ENCODE assay signal across 8 mouse cellular contexts in the genomic region with DNA sequence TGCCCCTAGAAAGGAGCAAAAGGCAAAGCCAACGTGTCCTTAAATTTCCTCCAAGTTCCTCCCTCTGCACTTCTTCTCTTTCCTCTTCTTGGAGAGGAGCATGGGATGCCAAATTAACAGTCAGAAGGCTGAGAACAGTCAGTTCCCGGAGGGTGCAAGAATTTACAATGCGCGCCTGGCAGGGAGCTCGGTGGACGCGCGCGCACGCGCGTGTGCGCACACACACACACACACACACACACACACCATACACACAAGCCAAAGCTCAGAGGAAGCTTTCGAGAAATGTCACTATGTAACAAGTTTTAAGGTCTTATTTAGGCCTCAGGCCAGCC. TPM values are rescaled to one million over a fixed set of nuclear protein-coding genes. Genes with fewer than 3 reads are reported as not detected.
DNase-seq lines count a peak whose midpoint lies in the region; ATAC-seq lines count a peak whose summit lies in the region.

No protein-coding gene starts in this region.

- H3K9ac ChIP-seq in hindbrain, embryonic 16.5 days (ENCODE audit: low read depth, low read length): peak overlapping the region; percentile 98
- H3K9ac ChIP-seq in limb, embryonic 15.5 days: peak overlapping the region; percentile 81

- peak; percentile 23 for DNase-seq in adrenal gland, postnatal 25 days
- DNase-seq in adrenal gland, adult 18-20 months (ENCODE audit: low spot score in 2 of 2): no peak
- DNase-seq in cerebellum, adult 9-11 months: peak; percentile 62
- DNase-seq in gastrocnemius, adult 18-20 months (ENCODE audit: low spot score): peak; percentile 55
- peak; percentile 54 for DNase-seq in naive thymus-derived CD4-positive, alpha-beta T cell, adult 2 months (ENCODE audit: low read depth)
- DNase-seq in thymus, postnatal 14 days: peak; percentile 21

- no peaks in the 10 kb centered on the region for H3K36me3 ChIP-seq in hindbrain, embryonic 16.5 days (ENCODE audit: control insufficient read depth, insufficient read depth, low read length)
- no peaks in the 10 kb centered on the region for H3K36me3 ChIP-seq in limb, embryonic 15.5 days

- H3K4me1 ChIP-seq in hindbrain, embryonic 16.5 days (ENCODE audit: control insufficient read depth, insufficient read depth, low read depth, low read length): peaks cover 16% of the 10 kb centered on the region
- peaks cover 9% of the 10 kb centered on the region for H3K4me1 ChIP-seq in limb, embryonic 15.5 days

- ATAC-seq in hindbrain, embryonic 16.5 days: no peak
- no peak for ATAC-seq in limb, embryonic 15.5 days (ENCODE audit: insufficient number of reproducible peaks, low FRiP score, low TSS enrichment, low read depth)

- WGBS in hindbrain, embryonic 16.5 days: 0% methylated on average over 14 of the region's 14 CpGs
- 2% methylated on average over 14 of the region's 14 CpGs for WGBS in limb, embryonic 15.5 days

- no peaks in the 10 kb centered on the region for H3K9me3 ChIP-seq in hindbrain, embryonic 16.5 days (ENCODE audit: control insufficient read depth, low read length)
- H3K9me3 ChIP-seq in limb, embryonic 15.5 days: no peaks in the 10 kb centered on the region

- peak overlapping the region; percentile 78 for H3K4me2 ChIP-seq in hindbrain, embryonic 16.5 days (ENCODE audit: low read length)
- peak overlapping the region; percentile 70 for H3K4me2 ChIP-seq in limb, embryonic 15.5 days

- H3K4me3 ChIP-seq in hindbrain, embryonic 16.5 days (ENCODE audit: low read length): peak overlapping the region; percentile 97
- peak overlapping the region; percentile 82 for H3K4me3 ChIP-seq in limb, embryonic 15.5 days

- H3K27ac ChIP-seq in hindbrain, embryonic 16.5 days (ENCODE audit: low read depth, low read length): peak overlapping the region; percentile 96
- H3K27ac ChIP-seq in limb, embryonic 15.5 days: peak overlapping the region; percentile 95

- no peaks in the 10 kb centered on the region for H3K27me3 ChIP-seq in hindbrain, embryonic 16.5 days (replicated peaks; ENCODE audit: control insufficient read depth, insufficient read depth, low read length)
- no peaks in the 10 kb centered on the region for H3K27me3 ChIP-seq in limb, embryonic 15.5 days

RNA-seq across cellular contexts. Expression of a gene that starts 1.5 kb away (rescaled TPM):
- 43.3 and 49.5 TPM in 2 replicates for total RNA-seq in adrenal gland, postnatal 25 days (2021)
- 10 to 100 TPM; 32.0 to 37.3 TPM for total RNA-seq in adrenal gland, adult 18-20 months (2021)
- 1 to 10 TPM; 6.9 to 9.3 TPM for total RNA-seq in gastrocnemius, adult 18-20 months (2021)
- polyA plus RNA-seq in hindbrain, embryonic 16.5 days (2015; fragmentation: Nextera tagmentation; extraction: Ambion mirVana): 9.4 and 11.0 TPM in 2 replicates
- polyA plus RNA-seq in limb, embryonic 15.5 days (2015; fragmentation: Nextera tagmentation; extraction: Ambion mirVana): 24.8 and 26.5 TPM in 2 replicates

Comparison
In these comparisons a context has a peak if more than half of its experiments do, and no peak if none do; other contexts are left out.
1. DNase-seq: peak in adrenal gland, postnatal 25 days (single experiment), cerebellum, adult 9-11 months (single experiment), gastrocnemius, adult 18-20 months (single experiment), naive thymus-derived CD4-positive, alpha-beta T cell, adult 2 months (single experiment) and thymus, postnatal 14 days (single experiment); none in adrenal gland, adult 18-20 months (0 of 2).